Mouse (Mus musculus) hindbrain, postnatal 0 days (tissue): ENCODE measurements around the gene Olfr695. TPM values are rescaled to one million over a fixed set of nuclear protein-coding genes. Genes with fewer than 3 reads are reported as not detected.
"Not testable (repeated sequence)": the region's sequence is repeated elsewhere in the genome, so short reads cannot be mapped to it uniquely, and the experiment has no call there.

ENCODE experiments used
- ATAC-seq: fragments of 200-750 bp; cut with Nextera tagmentation; 2 replicates; pipeline ENCODE4 v1.8.0; 2017; ENCODE audit warnings: mild to moderate bottlenecking, moderate TSS enrichment, moderate library complexity
- DNase-seq: peaks from one replicate; pipeline ENCODE4 v3.0.0-alpha.2; 2015; ENCODE audit warnings: low spot score
- H3K27ac ChIP-seq: fragments of 300-500 bp; sonication (generic); 2 replicates; pipeline ENCODE4 v1.5.1; 2014; ENCODE audit warnings: mild to moderate bottlenecking
- H3K27me3 ChIP-seq: fragments of 300-500 bp; sonication (generic); 2 replicates; pipeline ENCODE4 v1.6.1; 2014; ENCODE audit warnings: low read length, mixed read lengths; ENCODE audit not compliant: insufficient read depth
- H3K36me3 ChIP-seq: fragments of 300-500 bp; sonication (generic); 2 replicates; pipeline ENCODE4 v1.6.1; 2014; ENCODE audit warnings: low read length, mixed read lengths; ENCODE audit not compliant: insufficient read depth
- H3K4me1 ChIP-seq: fragments of 300-500 bp; sonication (generic); 2 replicates; pipeline ENCODE4 v1.6.1; 2014; ENCODE audit warnings: antibody characterized with exemption, low read length, mixed read lengths; ENCODE audit not compliant: insufficient read depth
- H3K4me2 ChIP-seq: fragments of 300-500 bp; sonication (generic); 2 replicates; pipeline ENCODE4 v1.6.1; 2014; ENCODE audit warnings: low read depth, mild to moderate bottlenecking, low read length, moderate library complexity, mixed read lengths
- H3K4me3 ChIP-seq: fragments of 300-500 bp; sonication (generic); 2 replicates; pipeline ENCODE4 v1.5.1; 2014; ENCODE audit warnings: low read length
- H3K9ac ChIP-seq: fragments of 300-500 bp; sonication (generic); replicated peaks from 2 replicates; pipeline ENCODE4 v1.6.1; 2014; ENCODE audit warnings: mild to moderate bottlenecking, low read length, moderate library complexity, mixed read lengths
- H3K9me3 ChIP-seq: fragments of 300-500 bp; sonication (generic); 2 replicates; pipeline ENCODE4 v1.6.1; 2016; ENCODE audit warnings: low read length, mixed read lengths
- CTCF ChIP-seq: IDR thresholded peaks from 2 replicates; pipeline ENCODE4 v1.5.1; 2016; ENCODE audit warnings: antibody characterized with exemption, control low read depth, low read depth
- WGBS: fragments of 180-500 bp; shearing (Covaris S2); extraction: QIAGEN DNeasy Blood & Tissue Kit; methylation state at CpG from one replicate; pipeline ENCODE4 v1.1.7; 2014; 5-methylcytosine and 5-hydroxymethylcytosine counted together
- polyA plus RNA-seq: library from polyadenylated mRNA; unstranded; fragments of >200 nt; fragmentation: Nextera tagmentation; extraction: Ambion mirVana; gene quantifications from 2 replicates; pipeline ENCODE4 v1.2.1, GENCODE M21; 2015
- total RNA-seq: library from RNA; depleted of rRNA; stranded (reverse); fragments of >200 nt; gene quantifications from 2 replicates; pipeline ENCODE4 v1.2.3, GENCODE M21; 2014; rRNA removed

Olfr695 gene
- total RNA-seq (not detected in 2 replicates), polyA plus RNA-seq (not detected in 2 replicates)

DNA sequence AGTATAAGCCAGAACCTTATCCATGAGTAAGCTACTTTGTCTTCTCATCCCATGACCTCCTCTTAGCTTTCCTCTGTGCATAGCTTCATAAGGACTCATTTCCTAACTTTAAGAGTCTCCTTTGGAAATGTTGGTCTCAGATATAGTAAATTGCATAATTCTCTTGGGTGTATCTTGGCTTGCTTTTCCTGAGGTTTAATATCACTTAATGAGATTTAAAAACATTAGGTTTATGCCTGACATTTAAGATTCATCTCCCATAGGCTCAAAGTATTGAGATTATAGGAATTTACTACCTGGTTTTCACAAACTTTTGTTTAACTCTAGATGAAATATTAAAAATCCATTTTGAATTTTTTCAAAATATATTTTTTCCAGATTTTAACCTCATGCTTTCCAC is at the start of gene Olfr695:
Olfr695 (minus strand) TSS at position 101 of the 400 bp plus-strand sequence.
- H3K9ac ChIP-seq: no peak within 1 kb of the TSS
- ATAC-seq (no peak), DNase-seq (no peak)
- no peaks in the 10 kb centered on the region for H3K27me3 ChIP-seq
- H3K36me3 ChIP-seq: no peaks in the 10 kb centered on the region
- no peak within 1 kb of the TSS for H3K4me2 ChIP-seq
- H3K4me3 ChIP-seq: no peak within 1 kb of the TSS
- H3K27ac ChIP-seq: no peak within 1 kb of the TSS
- H3K4me1 ChIP-seq: no peaks in the 10 kb centered on the region
- TF ChIP-seq CTCF: no peak
- H3K9me3 ChIP-seq: no peaks in the 10 kb centered on the region

DNA sequence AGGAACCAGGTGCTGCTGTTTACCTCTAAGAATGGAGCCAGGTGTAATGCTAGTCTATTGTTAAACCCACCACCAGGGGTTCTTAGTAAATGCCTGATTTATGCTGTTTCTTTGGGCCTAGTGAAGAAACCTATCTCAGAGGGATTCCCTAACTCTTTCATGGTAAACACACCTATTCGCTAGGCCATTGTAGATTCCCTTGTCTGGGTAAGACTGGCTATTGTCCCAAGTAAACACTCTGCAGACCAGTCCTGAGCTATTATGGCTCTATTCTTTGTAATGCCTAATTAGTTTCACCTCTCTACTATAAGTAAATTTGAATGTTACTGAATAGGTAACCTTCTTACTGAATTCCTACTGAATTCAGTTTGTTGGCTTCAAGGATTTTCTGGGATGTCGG is 44.8 kb upstream of the Olfr695 start:
- not testable (repeated sequence) for H3K9ac ChIP-seq

DNA sequence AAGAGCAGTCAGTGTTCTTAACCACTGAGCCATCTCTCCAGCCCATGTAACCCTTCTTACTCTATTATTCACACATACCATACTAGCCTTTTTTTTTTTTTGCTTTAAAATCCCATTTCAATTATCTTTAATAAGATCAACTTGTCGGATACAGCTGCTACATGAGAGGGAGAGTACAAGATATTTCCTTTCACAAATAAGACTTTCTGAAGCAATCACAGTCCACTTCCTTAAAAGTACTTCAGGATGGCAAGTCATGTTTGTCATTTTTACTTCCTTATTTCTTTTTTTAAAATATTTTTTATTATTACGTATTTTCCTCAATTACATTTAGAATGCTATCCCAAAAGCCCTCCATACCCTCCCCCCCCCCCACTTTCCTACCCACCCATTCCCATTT is 42.6 kb upstream of the Olfr695 start:
- no peak for TF ChIP-seq CTCF
- Histone ChIP-seq H3K9me3 (0 out of 2 replicates have a peak, but pooled peaks cover 2% of the 10 kb centered on the region), H3K36me3 (no peaks in the 10 kb centered on the region), H3K9ac (no peak overlapping the region), H3K4me1 (no peaks in the 10 kb centered on the region), H3K4me2 (no peak overlapping the region), H3K4me3 (no peak overlapping the region), H3K27me3 (no peaks in the 10 kb centered on the region), H3K27ac (no peak overlapping the region)
- 87% methylated on average over 2 of the region's 2 CpGs for WGBS
- ATAC-seq (no peak), DNase-seq (no peak)

More for the DNA sequence above, 44.8 kb upstream of the Olfr695 start:
- 93% methylated on average over 2 of the region's 2 CpGs for WGBS
- H3K27me3 ChIP-seq, ATAC-seq, H3K4me1 ChIP-seq, DNase-seq, H3K27ac ChIP-seq, H3K4me3 ChIP-seq, H3K36me3 ChIP-seq, H3K9me3 ChIP-seq, H3K4me2 ChIP-seq: not testable (repeated sequence)

DNA sequence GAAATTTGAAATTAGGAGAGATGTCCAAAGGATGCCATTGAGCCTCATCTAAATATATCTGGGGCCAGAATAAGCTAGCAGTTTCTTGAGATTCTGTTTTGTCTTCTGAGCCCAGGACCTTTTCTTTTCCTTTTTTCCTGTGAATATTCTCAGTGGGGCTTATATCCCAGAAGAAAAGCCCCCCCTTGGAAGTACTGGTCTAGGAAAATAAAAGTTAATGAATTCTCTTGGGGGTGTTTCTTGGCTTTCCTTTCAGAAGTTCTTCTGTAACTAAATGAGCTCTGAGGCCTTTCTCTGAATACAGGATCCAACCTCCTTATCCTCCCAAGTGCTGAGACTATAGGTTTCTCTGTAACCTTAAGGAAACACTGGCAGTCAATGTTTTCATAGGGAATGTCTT is 39.1 kb upstream of the Olfr695 start, which contains the start of gene Olfr698:
Olfr698 (minus strand) TSS at position 101 of the 400 bp plus-strand sequence.
- TF ChIP-seq CTCF: no peak
- Histone ChIP-seq H3K9me3 (no peaks in the 10 kb centered on the region), H3K4me3 (no peak within 1 kb of the TSS), H3K27me3 (no peaks in the 10 kb centered on the region), H3K27ac (no peak within 1 kb of the TSS), H3K36me3 (no peaks in the 10 kb centered on the region), H3K4me2 (no peak within 1 kb of the TSS), H3K9ac (no peak within 1 kb of the TSS), H3K4me1 (no peaks in the 10 kb centered on the region)
- ATAC-seq (no peak), DNase-seq (no peak)

DNA sequence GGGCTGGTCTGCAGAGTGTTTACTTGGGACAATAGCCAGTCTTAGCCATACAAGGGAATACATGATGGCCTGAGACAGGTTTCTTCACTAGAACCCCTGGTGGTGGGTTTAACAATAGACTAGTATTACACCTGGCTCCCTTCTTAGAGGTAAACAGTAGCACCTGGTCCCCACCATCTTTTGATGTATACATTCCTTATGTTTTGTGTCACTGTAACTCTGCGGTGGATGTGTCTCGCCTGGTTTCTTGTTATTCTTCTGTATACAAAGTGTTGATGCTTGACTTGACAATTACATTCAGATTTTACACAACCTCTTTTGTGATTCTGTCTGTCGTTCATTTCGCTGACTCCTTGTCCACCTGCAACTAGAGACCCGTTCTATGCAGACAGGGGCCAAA is 29.6 kb upstream of the Olfr695 start:
- no peak overlapping the region for H3K27ac ChIP-seq
- no peaks in the 10 kb centered on the region for H3K4me1 ChIP-seq
- H3K4me2 ChIP-seq: no peak overlapping the region
- ATAC-seq (no peak), DNase-seq (no peak)
- no peaks in the 10 kb centered on the region for H3K27me3 ChIP-seq
- H3K9ac ChIP-seq: no peak overlapping the region
- H3K36me3 ChIP-seq: no peaks in the 10 kb centered on the region
- TF ChIP-seq CTCF: no peak
- H3K4me3 ChIP-seq: no peak overlapping the region
- WGBS: 87% methylated on average over 5 of the region's 5 CpGs
- no peaks in the 10 kb centered on the region for H3K9me3 ChIP-seq

DNA sequence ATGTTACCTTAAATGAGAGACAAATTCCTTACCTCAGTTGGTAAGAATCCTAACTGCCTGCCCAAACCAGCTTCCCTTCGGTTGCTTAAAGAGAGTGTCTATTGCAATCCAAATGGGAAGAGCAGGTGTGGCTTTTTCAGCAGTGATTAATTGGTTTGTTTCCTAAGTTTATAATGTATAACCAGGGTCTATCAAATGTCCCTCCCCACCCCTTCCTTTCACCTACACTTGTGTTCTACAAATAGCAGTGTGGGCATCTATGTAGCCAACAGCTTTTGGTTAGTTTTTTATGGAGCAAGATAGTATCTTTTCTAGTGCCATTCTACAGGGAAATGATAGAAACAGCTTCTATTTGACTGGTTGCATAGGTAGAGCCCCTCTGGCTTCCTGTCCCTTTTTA is 26.1 kb upstream of the Olfr695 start, which contains the start of gene Olfr697:
Olfr697 (minus strand) TSS at position 101 of the 400 bp plus-strand sequence.
- H3K4me3 ChIP-seq: no peak within 1 kb of the TSS
- DNase-seq (no peak), ATAC-seq (no peak)
- no peaks in the 10 kb centered on the region for H3K36me3 ChIP-seq
- 86% methylated on average over 1 of the region's 1 CpGs for WGBS
- no peak for TF ChIP-seq CTCF
- no peaks in the 10 kb centered on the region for H3K27me3 ChIP-seq
- H3K9me3 ChIP-seq: no peaks in the 10 kb centered on the region
- no peak within 1 kb of the TSS for H3K4me2 ChIP-seq
- H3K27ac ChIP-seq: no peak within 1 kb of the TSS
- no peak within 1 kb of the TSS for H3K9ac ChIP-seq
- no peaks in the 10 kb centered on the region for H3K4me1 ChIP-seq

DNA sequence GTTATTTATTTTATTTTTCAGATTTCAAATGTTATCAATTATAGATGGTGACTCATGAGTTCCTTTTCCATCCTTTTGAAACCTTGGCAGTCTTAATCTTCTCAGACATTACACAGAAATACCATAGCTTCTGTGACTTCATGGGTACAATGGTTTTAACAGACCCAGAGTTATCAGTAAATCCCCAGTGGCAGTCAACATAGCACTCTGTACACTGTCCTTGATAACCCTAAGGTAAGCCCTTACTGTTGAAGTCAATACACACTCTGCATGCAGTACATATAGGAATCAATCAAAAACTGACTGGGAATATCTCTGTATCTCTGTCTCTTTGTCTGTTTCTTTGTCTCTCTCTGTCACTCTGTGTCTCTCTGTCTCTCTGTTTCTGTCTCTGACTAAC is 20.8 kb upstream of the Olfr695 start:
- H3K27me3 ChIP-seq: no peaks in the 10 kb centered on the region
- no peak overlapping the region for H3K4me2 ChIP-seq
- H3K9ac ChIP-seq: no peak overlapping the region
- H3K36me3 ChIP-seq: no peaks in the 10 kb centered on the region
- no peak for TF ChIP-seq CTCF
- no peak overlapping the region for H3K4me3 ChIP-seq
- H3K4me1 ChIP-seq: no peaks in the 10 kb centered on the region
- DNase-seq: no peak
- H3K27ac ChIP-seq: no peak overlapping the region
- H3K9me3 ChIP-seq: no peaks in the 10 kb centered on the region
- ATAC-seq: no peak
